Mouse (Mus musculus): ENCODE measurements around the gene Krt87.

Krt87 gene

DNA sequence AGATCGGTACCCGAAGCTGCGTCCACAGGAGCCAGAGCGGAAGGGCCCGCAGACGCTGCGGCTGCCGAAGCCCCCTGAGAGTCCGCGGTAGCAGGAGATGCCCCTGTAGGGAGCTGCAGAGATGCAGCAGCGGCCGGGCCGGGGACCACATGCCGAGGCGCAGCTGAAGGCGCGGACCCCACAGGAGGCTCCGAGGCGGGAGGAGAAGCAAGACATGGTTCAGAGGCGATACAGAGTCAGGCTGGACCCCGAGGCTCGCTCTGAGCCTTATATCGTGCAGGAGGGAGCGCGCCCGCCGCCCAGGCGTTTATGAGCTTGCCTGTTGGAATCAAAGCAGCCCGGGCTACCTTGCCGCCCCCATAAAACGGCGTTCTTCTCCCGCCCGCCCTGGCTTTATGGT, at the start of gene Krt87:
Gene Krt87, minus strand, starts transcription at position 250 of the 400 bp plus-strand sequence.
- no peak for DNase-seq (ENCODE audit: low spot score in 2 of 2)

DNA sequence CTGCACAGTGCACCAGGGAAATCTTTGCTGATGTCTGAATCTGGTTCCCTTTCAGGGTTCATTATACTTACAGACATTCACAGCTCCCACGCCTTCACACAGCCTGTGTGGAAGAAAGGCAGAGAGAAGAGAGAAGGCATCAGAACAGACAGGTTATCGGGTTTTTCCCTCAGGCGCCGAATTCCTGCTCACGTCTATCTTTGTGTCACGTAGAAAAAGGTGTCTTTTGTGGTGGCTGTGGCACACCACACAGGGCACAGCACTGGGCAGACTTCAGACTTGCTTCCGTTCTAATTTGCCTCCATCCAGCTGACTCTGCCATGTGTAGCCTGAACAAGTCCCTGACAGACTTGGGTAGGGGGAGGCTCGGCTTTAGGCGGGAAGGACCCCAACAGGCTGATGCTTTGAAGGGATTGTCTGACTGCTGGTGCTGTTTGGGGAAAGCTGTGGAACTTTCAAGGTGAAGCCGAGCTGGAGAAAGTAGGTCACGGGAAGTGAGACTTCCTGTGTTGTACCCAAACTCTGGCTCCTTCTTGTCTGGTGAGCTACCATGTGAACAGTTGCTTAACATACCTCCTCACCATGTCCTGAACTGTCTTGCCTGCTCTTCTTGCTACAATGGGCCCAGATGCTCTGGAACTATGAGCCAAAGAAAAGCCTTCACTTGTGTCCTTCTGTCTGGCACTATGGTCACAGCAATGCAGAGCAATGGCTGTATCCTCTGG, 47.5 kb upstream of the Krt87 start:
- no peak for DNase-seq (ENCODE audit: low spot score in 2 of 2)

DNA sequence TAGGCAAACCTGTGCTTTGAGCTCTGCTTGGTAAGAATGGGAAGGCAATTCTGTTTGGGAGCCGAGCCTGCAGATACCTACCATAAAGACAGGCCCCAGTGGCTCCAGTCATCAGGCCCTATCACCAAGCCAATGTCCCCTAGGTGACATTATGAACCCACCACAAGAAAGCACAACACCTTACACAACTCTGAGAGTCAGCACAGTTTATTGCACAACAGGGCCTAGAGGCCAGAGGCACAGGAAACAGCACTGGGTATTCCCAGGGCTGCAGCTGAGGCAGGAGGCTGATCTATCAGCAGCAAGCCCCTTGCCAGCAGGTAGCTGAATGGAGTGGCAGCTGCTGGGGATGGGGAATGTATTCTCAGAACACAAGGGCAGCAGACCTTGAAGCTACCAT, 46.3 kb upstream of the Krt87 start:
- DNase-seq (ENCODE audit: low spot score in 2 of 2), result no peak

DNA sequence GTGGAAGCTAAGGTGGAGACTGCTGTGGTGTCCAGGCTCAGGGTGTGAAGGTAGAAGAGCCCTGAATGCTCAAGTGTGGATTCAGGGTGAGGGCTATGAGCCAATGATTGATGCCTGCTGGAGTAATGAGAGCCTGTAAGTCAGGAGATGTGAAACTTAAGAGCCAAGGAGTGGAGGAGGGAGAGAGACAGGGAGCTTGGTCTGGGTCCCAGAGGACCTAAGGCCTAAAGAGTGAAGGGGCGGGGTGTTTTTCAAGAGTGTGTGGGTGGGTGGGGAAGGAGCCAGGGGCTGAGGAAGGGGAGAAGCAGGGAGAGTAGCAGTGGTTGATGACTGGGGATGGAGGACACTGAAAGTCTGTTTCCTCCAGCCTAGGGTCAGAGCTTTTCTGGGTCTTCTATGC, 45.0 kb upstream of the Krt87 start:
- no peak for DNase-seq (ENCODE audit: low spot score in 2 of 2)

DNA sequence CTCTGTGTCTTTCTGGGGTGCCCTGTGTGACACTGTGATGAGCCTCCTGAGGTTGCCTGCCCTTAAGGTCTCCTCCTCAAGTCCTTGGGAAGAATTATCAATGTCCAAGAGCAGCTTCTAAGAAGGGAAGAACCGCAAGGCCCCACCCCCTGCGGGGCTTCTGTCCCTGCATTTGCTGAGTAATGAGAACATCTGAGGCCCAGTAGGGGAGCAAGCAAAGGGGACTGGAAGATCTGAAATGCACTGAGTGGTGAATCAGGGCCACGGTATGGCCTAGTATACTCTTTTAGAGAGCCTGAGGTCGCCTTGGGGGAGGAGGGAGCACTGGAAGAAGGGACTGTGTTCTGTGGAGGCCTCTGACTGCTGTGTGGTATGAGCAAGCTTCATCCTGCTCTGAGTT, 43.5 kb upstream of the Krt87 start:
- DNase-seq (ENCODE audit: low spot score in 2 of 2), result no peak

DNA sequence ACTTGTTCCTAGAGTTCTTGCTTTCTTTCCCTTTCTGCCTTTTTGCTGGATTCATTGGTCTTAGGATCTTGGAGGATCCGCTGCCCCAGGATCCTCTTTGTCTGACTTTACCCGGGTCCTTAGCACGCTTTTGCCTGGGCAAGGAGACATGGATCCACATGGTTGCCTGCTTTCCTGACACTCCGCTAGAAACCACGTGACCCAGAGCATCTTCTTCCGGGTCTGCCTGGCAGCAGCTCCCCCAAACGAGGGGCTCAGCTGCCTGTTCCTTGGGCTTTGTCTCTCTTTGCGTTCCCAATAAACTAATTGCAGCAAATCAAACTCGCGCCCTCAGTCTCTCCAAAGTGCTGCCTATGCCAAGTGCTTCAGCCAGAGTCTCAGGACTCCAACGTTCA, 41.1 kb upstream of the Krt87 start:
- no peak for DNase-seq (ENCODE audit: low spot score in 2 of 2)

DNA sequence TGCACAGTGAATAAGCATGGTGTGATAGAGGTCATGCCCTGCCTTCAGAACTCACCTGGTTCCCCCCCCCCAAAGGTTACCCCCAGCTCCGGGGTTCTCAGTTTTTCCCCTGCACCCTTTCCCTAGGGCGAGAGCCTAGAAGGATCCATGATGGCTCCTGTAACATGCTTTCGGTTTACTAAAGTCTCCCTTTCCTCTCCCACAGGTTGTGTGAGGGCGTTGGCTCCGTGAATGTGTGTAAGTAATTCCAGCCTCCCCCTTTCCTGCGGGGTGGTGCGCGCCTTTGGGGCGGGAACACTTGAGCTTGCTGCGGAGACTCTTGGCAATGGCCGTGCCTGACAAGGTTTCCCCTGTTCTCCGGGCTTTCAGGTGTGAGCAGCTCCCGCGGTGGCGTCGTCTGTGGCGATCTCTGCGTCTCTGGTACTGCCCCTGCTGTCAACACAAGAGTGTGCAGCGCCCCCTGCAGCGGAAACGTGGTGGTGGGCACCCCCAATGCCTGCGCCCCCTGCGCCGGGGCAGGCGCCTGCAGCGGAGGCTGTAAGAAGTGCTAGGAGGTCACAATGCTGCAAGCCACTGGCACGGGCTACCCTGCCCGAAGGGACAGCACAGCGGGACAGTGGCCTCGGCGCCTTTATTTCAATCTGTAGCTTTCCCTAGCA, 40.5 kb upstream of the Krt87 start:
- peak; percentile 37 to 68 for DNase-seq (ENCODE audit: low spot score in 2 of 2)

DNA sequence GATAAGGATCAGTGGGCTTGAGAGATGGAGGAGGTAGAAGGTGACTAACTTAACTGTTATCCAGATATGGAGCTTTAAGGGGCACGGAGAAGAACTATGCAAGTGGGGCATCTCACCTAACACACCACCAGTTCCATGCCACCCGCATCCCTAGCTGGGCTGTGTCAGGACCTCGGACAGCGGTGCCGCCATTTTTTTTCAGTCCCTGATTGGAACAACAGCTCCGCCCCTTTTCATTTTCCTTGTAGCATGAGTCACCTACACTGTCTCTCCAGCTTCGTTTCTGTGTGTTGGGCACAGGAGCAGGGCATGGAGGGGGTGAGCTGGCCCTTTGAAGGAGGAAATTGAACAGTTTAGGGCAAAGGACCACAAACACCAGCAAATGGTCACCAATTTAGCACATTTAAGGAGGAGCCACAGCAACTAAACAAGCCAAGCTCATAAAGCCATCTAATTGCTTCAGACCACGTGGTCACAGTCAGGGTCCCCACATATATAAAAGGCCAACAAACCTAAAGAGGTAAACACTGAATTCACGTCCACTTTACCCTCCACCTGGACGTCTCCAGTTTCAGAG, 34.4 kb upstream of the Krt87 start, which contains the start of gene Krt86:
Gene Krt86, plus strand, starts transcription at position 527 of the 577 bp plus-strand sequence.
- DNase-seq (ENCODE audit: low spot score in 2 of 2), result no peak

DNA sequence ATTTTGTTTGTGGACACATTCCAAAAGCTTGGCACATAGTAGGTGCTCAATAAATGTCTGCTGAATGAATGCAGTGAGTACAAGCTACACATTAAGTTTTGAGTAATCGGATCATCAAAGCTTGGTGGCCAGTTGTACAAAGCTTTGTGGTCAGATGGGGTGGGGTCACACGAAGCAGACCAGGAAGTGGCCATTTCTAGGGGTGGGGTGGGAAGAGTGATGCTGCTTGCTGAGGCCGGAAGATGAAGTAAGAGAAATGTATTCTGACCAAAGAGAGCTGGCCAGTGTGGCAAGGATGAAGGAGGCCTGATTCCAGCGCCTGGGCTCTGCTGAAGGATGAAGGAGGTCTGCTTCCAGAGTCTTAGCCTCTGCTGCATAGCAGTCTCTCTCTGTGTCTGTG, 30.5 kb upstream of the Krt87 start:
- DNase-seq (ENCODE audit: low spot score in 2 of 2), result no peak

DNA sequence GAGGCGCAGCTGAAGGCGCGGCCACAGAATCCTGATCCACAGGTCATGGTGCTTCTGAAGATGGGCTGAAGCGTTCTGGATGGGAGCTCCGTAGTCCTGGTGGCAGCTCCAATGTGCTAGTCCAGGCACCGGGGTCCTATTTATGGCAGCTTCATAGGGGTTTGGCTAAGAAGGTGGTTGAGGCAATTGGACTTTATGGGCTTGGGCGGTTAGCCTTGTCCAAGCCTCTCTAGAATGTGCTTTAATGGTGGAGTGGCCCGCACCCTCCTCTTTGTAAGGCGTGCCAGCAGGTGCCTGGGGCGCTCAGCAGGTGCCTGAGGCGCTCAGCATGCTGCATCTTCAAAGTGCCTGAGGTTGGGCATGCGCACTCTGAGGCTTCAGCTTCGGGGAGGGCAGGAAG, 25.0 kb upstream of the Krt87 start, which contains the start of gene Krt81:
Gene Krt81, minus strand, starts transcription at position 101 of the 400 bp plus-strand sequence.
- no peak for DNase-seq (ENCODE audit: low spot score in 2 of 2)

DNA sequence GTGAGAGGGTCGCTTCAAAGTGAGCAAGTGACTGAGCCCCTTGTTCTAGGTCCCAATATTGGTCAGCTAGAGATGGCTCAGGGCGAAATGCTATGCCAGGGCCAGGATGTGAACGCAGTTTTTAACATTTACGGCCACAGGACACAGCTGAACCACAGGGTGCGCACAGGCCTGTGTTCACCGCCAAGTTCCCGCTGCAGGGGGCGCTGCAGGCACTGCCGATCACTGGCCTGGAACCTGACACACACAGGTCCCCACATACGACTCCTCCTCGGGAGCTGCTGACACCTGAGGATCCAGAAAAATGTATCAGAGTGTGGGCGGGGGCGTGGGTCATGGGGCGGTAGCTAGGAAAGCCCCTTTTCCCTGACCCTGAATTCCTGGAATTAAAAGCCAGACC, 20.7 kb upstream of the Krt87 start:
- DNase-seq (ENCODE audit: low spot score in 2 of 2), result no peak

DNA sequence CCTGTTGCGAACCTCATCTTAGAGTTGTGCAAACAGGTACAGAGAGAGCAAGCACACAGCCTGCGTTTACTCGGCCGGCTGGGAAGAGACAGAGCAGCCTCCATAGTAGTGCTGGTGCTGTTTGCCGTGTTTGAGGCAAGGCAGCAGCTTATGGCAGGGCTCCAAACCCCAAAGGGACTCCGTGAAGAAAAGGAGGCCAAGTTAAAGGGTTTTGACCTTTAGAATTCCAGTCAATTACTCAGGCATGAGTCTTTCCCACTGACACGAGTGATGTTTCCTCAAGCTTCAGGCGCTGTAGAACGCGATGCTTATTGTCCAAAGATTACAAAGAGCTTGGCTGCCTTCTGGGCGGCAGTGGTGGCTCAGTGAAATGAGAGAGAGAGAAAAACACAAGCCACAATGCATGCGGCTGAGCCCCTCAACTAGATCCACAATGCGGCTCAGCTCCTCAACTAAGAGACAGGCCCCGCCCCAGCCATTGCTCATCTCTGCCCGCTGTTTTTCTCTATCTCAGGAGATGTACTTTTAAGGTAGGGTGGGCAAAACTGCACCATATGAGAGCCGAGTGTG, 19.8 kb upstream of the Krt87 start:
- DNase-seq (ENCODE audit: low spot score in 2 of 2), result no peak

DNA sequence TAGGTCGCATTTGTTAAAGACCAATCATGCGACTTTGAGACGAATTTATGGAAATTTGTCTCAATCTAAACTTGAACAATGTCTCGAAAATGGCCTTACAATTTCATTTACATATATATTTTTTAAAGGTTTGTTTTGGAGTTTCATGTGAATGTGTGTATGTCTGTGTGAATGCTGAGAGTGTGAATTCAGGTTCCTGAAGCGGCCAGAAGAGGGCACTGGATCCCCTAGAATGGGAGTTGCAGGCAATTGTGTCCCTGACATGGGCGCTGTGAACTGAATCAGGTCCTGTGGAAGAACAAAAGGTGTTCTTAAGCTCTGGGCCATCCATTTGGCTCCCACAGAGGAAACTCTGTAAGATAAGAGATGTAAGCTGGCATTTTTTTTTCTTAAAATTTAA, 17.3 kb upstream of the Krt87 start:
- DNase-seq (ENCODE audit: low spot score in 2 of 2), result no peak

DNA sequence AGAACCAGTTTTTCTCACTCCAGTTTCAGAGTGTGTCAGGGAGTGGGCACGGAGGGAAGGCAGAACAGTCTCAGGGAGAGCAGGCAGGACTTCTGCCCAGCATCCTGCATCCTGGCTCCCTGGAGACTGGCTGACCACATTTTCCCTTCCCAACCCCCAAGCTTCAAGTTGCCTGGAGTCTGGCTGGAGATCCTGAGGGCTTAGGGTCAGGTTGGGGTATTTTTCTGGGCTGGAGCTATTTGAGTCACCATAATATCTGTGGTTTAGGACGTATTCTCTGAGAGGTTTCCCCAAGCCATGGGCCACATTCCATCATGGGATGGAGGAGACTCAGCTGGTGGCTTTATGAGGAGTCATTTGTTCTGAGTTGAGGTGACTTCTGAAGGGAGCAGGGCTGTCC, 16.7 kb upstream of the Krt87 start:
- DNase-seq (ENCODE audit: low spot score in 2 of 2), result no peak

DNA sequence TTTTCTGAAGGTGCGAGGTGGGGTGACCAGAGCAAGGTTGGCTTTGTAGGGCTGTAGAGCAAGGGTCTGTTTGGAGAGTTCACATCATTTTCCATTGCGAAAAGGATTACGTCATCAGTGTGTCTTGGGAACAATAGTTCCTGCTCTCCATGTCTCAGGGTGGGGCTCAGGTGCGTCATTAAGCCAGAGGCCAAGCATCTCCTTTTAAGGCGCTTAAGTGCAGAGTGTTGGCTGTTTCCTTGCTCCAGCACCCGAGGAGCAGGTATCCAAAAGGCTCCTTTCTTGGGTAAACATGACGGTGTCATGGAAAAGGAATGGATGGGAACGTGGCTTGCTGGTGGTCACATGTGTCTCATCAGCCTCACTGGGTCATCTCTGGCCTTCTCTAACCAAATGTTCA, 16.2 kb upstream of the Krt87 start:
- no peak for DNase-seq (ENCODE audit: low spot score in 2 of 2)

DNA sequence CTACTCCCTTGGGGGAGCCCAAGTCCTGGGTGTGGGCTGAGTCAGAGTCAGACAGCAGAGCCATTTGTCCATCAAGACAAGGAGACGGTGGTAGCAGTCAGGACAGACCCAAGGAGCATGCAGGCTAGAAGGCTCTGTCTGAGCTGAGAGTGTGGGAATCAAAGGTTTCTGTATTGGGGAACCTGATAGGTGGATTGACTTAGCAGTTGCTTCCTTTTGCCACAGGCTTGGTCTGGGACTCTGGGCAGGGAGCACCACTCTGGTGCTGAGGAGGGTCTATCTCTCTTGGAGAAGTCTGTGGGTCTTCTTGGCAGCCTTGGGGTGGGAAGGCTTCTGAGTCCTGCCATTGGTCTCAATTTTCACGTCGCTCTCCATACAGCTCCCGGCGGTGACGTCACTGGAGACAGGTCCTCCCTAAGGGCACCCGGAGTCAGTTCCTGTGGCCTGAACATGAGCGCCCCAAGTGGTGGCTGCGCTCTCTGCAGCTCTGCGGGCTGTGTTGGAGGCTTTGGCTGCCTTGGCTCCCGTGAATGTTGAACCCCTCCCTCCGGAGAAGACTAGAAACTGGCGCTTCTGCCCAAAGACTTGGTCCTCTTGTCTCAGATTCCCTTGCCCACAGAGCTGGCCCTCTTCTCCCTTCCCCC, 14.6 kb upstream of the Krt87 start:
- peak; percentile 54 to 87 for DNase-seq (ENCODE audit: low spot score in 2 of 2)

DNA sequence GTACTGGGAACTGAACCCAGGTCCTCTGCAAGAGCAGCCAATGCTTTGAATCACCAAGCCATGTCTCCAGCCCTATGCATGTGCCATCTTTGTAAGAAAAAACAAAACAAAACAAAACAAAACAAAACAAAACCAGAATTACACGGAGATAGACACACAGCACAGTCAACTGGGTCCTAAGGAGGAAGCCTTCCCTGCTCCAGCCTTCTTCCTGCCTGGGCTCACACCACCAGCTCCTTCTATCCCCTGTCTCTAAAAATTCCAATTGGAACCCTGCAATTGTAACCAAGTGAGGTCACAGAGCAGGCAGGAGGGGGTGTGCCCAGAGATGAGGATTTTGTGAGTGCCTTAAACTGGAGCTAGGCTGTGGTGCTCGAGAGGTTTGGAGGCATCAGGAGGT, 8.8 kb upstream of the Krt87 start, which contains the start of gene Krt88:
Gene Krt88, plus strand, starts transcription at position 301 of the 400 bp plus-strand sequence.
- DNase-seq (ENCODE audit: low spot score in 2 of 2), result no peak

DNA sequence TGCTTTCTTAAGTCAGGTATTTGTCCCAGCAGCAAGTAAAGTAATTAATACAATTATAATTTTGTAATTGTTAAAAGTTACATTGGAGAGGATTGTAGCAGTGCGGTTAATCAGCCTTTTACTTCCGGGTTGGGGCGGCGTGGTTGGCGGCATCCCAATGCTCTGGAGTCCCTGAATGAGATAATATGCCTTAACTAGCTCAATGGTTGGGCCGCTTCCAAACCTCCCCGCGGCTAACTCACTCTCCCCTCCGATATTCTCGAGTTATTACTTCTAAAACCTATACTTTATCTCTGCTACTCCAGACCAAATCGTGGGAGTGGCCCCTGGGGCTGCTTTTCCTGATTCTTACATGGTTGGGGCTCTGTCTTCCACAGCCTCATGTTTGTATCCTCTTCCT, 8.0 kb upstream of the Krt87 start:
- no peak for DNase-seq (ENCODE audit: low spot score in 2 of 2)

DNA sequence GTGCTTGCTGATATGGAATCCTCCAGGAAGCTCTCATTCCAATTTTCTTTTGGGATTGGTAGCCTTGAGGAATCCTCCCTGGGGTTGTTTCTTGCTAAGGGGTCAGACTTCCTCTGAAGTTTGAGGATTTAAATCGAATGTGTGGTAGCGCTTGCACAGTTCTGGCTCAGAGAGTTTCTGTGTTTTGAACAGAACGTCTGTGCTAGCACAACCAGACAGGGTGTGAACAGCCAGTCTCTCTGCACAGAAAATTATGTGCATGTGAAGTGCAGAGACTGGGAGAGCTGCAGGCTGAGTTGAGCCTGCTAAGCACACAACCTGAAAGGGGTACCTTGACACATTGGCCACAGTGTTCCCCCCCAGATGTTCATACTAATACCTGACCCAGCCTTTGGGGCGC, 2.2 kb upstream of the Krt87 start:
- DNase-seq (ENCODE audit: low spot score in 2 of 2), result no peak

DNA sequence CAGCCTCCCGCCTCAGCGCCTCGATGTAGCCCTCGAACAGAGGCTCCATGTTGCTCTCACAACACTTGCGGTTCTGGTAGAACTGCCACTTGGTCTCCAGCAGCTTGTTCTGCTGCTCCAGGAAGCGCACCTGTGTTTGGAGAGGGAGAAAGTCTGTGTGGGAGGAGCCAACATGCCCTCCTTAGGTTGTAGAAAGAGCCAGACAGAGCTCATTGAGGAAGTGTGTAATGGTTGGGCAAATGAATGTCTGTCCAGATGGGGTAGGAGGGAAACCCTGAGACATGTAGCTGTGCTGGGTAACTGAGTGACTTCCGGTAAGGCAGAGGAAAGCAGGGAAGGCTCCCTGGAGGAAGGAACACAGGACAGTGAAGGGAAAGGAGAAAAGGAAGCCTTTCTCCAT, 2.0 kb downstream of the Krt87 start:
- no peak for DNase-seq (ENCODE audit: low spot score in 2 of 2)

DNA sequence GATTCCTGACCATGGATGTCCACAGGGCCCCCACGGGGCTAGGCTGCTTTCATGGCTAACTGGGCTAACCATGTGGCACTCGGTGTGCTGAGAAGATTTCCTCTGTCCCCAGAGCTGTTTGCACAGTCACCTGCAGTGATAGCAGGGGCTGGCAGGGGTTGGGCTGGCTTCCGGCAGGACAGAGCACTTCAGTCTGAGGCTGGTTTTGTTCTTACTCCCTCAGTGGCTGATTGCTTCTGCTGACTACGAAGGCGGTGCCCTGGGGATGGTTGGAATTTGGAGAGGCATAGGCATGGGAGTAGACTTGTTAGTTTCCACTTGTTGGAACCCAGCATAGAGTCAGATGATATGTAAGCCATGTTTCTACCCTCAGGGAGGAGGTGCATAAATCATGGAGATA, 13.7 kb downstream of the Krt87 start:
- DNase-seq (ENCODE audit: low spot score in 2 of 2), result no peak

DNA sequence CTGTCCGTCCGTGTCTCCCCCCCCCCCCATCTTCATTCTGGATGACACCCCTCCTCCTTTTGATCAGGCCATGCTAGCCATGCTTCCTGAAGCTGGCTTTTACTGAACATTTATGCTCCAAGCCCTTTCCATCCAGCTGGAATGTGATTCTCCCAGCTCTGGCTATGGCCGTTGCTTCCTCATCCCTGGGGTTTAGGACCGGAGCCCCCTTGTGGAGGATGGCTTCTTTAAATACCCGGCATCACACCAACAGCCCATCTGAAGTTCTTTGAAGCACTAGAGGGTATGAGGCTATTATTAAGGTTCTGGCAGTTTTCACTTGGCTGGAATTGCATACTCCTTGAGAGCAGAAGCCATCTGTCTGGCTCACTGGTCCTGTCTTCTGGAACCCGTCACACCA, 17.7 kb downstream of the Krt87 start:
- no peak for DNase-seq (ENCODE audit: low spot score in 2 of 2)
